Mouse (Mus musculus): ENCODE measurements around the gene Vmn1r139. TPM values are rescaled to one million over a fixed set of nuclear protein-coding genes. Genes with fewer than 3 reads are reported as not detected.
"Not testable (repeated sequence)": the region's sequence is repeated elsewhere in the genome, so short reads cannot be mapped to it uniquely, and the experiment has no call there.

Vmn1r139 gene
- not detected for polyA plus RNA-seq (2017; shearing (Covaris generic))

- ATAC-seq, result not testable (repeated sequence)
Observed at GRCm38 (mm10) chr7:22068757-22069156, at the start of gene Vmn1r139. Gene Vmn1r139, plus strand, starts transcription at chr7:22069057.

- ATAC-seq, result not testable (repeated sequence)
Observed at GRCm38 (mm10) chr7:22028797-22029196, 40.1 kb upstream of the Vmn1r139 start, which contains the start of gene Vmn1r138. Gene Vmn1r138, minus strand, starts transcription at chr7:22028897.

- ATAC-seq, result not testable (repeated sequence)
Observed at GRCm38 (mm10) chr7:22056205-22056604, 12.7 kb upstream of the Vmn1r139 start, which contains the start of gene Gm6176. Gene Gm6176, minus strand, starts transcription at chr7:22056305.

- not testable (repeated sequence) for ATAC-seq
Observed at GRCm38 (mm10) chr7:22118145-22118544, 49.3 kb downstream of the Vmn1r139 start, which contains the start of gene Gm16451. Gene Gm16451, minus strand, starts transcription at chr7:22118245.

GRCm38 (mm10) chr7:22134641-22135040, 65.8 kb downstream of the Vmn1r139 start, which contains the start of gene Gm10666:
Gene Gm10666, minus strand, starts transcription at chr7:22134741.
- ATAC-seq, result not testable (repeated sequence)

Other genes with a start within 250 kb of the Vmn1r139 start
- not detected for gene Vmn1r135, start 236.7 kb upstream of the Vmn1r139 start, polyA plus RNA-seq (2017; shearing (Covaris generic))
- gene Gm5725, start 224.8 kb upstream of the Vmn1r139 start, polyA plus RNA-seq (2017; shearing (Covaris generic)), result not detected
- not detected for gene Gm5891, start 147.8 kb upstream of the Vmn1r139 start, polyA plus RNA-seq (2017; shearing (Covaris generic))
- not detected for gene Vmn1r137, start 74.5 kb upstream of the Vmn1r139 start, polyA plus RNA-seq (2017; shearing (Covaris generic))
- gene Vmn1r138, start 40.2 kb upstream of the Vmn1r139 start, polyA plus RNA-seq (2017; shearing (Covaris generic)), result not detected
- not detected for gene Gm6176, start 12.8 kb upstream of the Vmn1r139 start, polyA plus RNA-seq (2017; shearing (Covaris generic))
- not detected for gene Gm16451, start 49.2 kb downstream of the Vmn1r139 start, polyA plus RNA-seq (2017; shearing (Covaris generic))
- not detected for gene Gm10666, start 65.7 kb downstream of the Vmn1r139 start, polyA plus RNA-seq (2017; shearing (Covaris generic))
- gene Vmn1r142, start 95.0 kb downstream of the Vmn1r139 start, polyA plus RNA-seq (2017; shearing (Covaris generic)), result not detected
- gene Vmn1r143, start 120.3 kb downstream of the Vmn1r139 start, polyA plus RNA-seq (2017; shearing (Covaris generic)), result not detected
- not detected for gene Gm8653, start 132.2 kb downstream of the Vmn1r139 start, polyA plus RNA-seq (2017; shearing (Covaris generic))
- gene Gm8453, start 160.4 kb downstream of the Vmn1r139 start, polyA plus RNA-seq (2017; shearing (Covaris generic)), result not detected